Mouse (Mus musculus) liver, adult 2 months (tissue): ENCODE measurements at regions not wholly inside any gene's neighbourhood (a gene's known extent, or its start where the extent isn't known, plus 50 kb on each side); places are given as distances from the start of the nearest gene placed in this dataset.
A peak's percentile ranks its signal among the peaks of the same experiment; 100 is the strongest.

Experiments
- DNase-seq: peaks from one replicate; pipeline ENCODE4 v3.0.0-alpha.2; 2011; ENCODE audit warnings: low read depth, low spot score; ENCODE audit errors: extremely low read depth
- H3K27ac ChIP-seq: fragments of 200-500 bp; replicated peaks from 2 replicates; pipeline ENCODE4 v1.5.1; 2012; ENCODE audit warnings: low read depth, mild to moderate bottlenecking, control low read depth, inconsistent platforms, low read length; ENCODE audit not compliant: insufficient read depth
- H3K27me3 ChIP-seq: fragments of 200-500 bp; 2 replicates; pipeline ENCODE4 v1.6.1; 2012; ENCODE audit warnings: mild to moderate bottlenecking, moderate library complexity, low read length, inconsistent platforms; ENCODE audit not compliant: control insufficient read depth, insufficient read depth
- H3K36me3 ChIP-seq: fragments of 200-500 bp; 2 replicates; pipeline ENCODE4 v1.6.1; 2012; ENCODE audit warnings: low read length, inconsistent platforms; ENCODE audit not compliant: control insufficient read depth, insufficient read depth
- H3K4me1 ChIP-seq: fragments of 200-500 bp; 2 replicates; pipeline ENCODE4 v1.6.1; 2011; ENCODE audit warnings: low read length; ENCODE audit not compliant: control insufficient read depth, insufficient read depth
- H3K4me3 ChIP-seq: fragments of 200-500 bp; 2 replicates; pipeline ENCODE4 v1.5.1; 2011; ENCODE audit warnings: low read depth, mild to moderate bottlenecking, control low read depth, low read length, moderate library complexity; ENCODE audit not compliant: insufficient read depth
- H3K79me2 ChIP-seq: fragments of 200-500 bp; 2 replicates; pipeline ENCODE4 v1.6.1; 2012; ENCODE audit warnings: inconsistent platforms, mild to moderate bottlenecking, low read length, moderate library complexity; ENCODE audit not compliant: control insufficient read depth, insufficient read depth
- H3K9ac ChIP-seq: fragments of 200-500 bp; 2 replicates; pipeline ENCODE4 v1.6.1; 2012; ENCODE audit warnings: low read depth, mild to moderate bottlenecking, control low read depth, inconsistent platforms, low read length
- CTCF ChIP-seq: fragments of 200-500 bp; IDR thresholded peaks from 2 replicates; pipeline ENCODE4 v1.5.1; 2011; ENCODE audit warnings: low read depth, low read length, control low read depth
- POLR2A ChIP-seq: fragments of 200-500 bp; IDR thresholded peaks from 2 replicates; pipeline ENCODE4 v1.6.1; 2011; ENCODE audit warnings: low read length, control low read depth; ENCODE audit not compliant: insufficient read depth; ENCODE audit errors: extremely low read depth
- WGBS: fragments of 180-500 bp; shearing (Covaris S2); methylation state at CpG from one replicate; pipeline ENCODE4 v1.1.7; 2018; 5-methylcytosine and 5-hydroxymethylcytosine counted together

DNA sequence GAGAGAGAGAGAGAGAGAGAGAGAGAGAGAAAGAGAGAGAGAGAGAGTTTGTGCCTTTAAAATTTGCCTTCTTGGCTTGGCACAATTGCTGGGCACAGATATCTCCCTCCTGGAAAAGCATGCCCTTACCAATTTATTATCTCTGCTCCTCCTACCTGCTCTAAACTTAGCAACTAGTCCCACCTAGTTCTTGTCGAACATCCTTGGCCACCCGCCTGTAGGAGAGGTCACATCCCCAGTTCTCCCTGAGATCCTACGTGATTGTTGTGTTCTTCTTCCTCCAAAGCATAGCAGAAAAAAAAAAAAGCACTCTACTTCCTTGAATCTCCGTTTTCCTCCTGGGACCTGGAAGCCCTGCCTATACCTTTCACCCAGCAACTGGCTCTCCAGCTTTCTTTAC is 101.8 kb downstream of the Polr2m start:
- H3K27me3 ChIP-seq, result no peaks in the 10 kb centered on the region
- H3K27ac ChIP-seq, result no peak overlapping the region
- no peak overlapping the region for H3K9ac ChIP-seq
- H3K79me2 ChIP-seq, result no peaks in the 10 kb centered on the region
- DNase-seq, result no peak
- no peak for TF ChIP-seq POLR2A
- TF ChIP-seq CTCF, result no peak
- no peak overlapping the region for H3K4me3 ChIP-seq
- 66% methylated on average over 4 of the region's 4 CpGs for WGBS
- no peaks in the 10 kb centered on the region for H3K36me3 ChIP-seq
- H3K4me1 ChIP-seq, result no peaks in the 10 kb centered on the region

DNA sequence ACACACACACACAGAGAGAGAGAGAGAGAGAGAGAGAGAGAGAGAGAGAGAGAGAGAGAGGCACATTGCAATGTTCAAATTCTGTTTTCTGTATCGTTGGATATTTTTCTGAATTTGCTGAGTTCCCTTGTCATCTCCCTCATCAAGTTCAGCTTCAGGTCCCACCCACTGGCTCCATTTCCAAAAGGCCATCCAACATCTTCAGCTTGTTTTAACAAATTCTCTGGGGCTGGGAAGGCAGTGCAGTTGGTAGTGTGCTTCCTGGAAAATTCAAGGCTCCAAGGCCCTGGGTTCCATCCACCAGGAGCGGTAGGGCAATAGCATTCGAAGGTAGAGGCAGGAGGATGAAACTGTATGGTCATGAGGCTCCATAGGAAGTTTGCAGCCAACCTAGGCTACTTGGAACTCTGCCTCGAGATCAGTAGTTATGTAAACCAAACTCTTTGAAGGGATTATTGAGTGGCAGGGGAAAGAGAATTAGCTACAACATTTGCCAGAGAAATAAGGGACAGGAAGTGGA is 105.9 kb downstream of the Polr2m start:
- WGBS, result 74% methylated on average over 4 of the region's 4 CpGs
- DNase-seq, result no peak

GRCm38 (mm10) chr9:71369760-71370159 is 116.0 kb downstream of the Polr2m start:
- H3K9ac ChIP-seq, result no peak overlapping the region
- 93% methylated on average over 5 of the region's 5 CpGs for WGBS
- TF ChIP-seq POLR2A (no peak), CTCF (0 out of 2 replicates have a peak, but pooled peaks have one; percentile 16)

More for the DNA sequence above, 105.9 kb downstream of the Polr2m start:
- no peaks in the 10 kb centered on the region for H3K79me2 ChIP-seq
- no peaks in the 10 kb centered on the region for H3K27me3 ChIP-seq
- H3K4me1 ChIP-seq, result no peaks in the 10 kb centered on the region
- TF ChIP-seq POLR2A (no peak), CTCF (no peak)
- no peaks in the 10 kb centered on the region for H3K36me3 ChIP-seq
- H3K27ac ChIP-seq, result no peak overlapping the region
- no peak overlapping the region for H3K9ac ChIP-seq
- no peak overlapping the region for H3K4me3 ChIP-seq

GRCm38 (mm10) chr9:71369202-71369601 is 116.5 kb downstream of the Polr2m start:
- 77% methylated on average over 2 of the region's 2 CpGs for WGBS

More at GRCm38 (mm10) chr9:71369760-71370159, 116.0 kb downstream of the Polr2m start:
- H3K4me3 ChIP-seq, result no peak overlapping the region
- no peaks in the 10 kb centered on the region for H3K4me1 ChIP-seq
- H3K27me3 ChIP-seq, result no peaks in the 10 kb centered on the region
- no peaks in the 10 kb centered on the region for H3K36me3 ChIP-seq
- no peak for DNase-seq
- H3K27ac ChIP-seq, result no peak overlapping the region
- H3K79me2 ChIP-seq, result no peaks in the 10 kb centered on the region

GRCm38 (mm10) chr9:71366573-71366972 is 119.2 kb downstream of the Polr2m start:
- H3K36me3 ChIP-seq, result no peaks in the 10 kb centered on the region
- DNase-seq, result no peak
- H3K9ac ChIP-seq, result no peak overlapping the region
- 76% methylated on average over 9 of the region's 9 CpGs for WGBS
- TF ChIP-seq CTCF, result no peak
- TF ChIP-seq POLR2A, result no peak
- H3K4me1 ChIP-seq, result no peaks in the 10 kb centered on the region
- no peak overlapping the region for H3K4me3 ChIP-seq
- no peaks in the 10 kb centered on the region for H3K27me3 ChIP-seq
- no peaks in the 10 kb centered on the region for H3K79me2 ChIP-seq
- no peak overlapping the region for H3K27ac ChIP-seq

More at GRCm38 (mm10) chr9:71369202-71369601, 116.5 kb downstream of the Polr2m start:
- H3K79me2 ChIP-seq, result no peaks in the 10 kb centered on the region
- H3K27ac ChIP-seq, result no peak overlapping the region
- H3K36me3 ChIP-seq, result no peaks in the 10 kb centered on the region
- no peak for DNase-seq
- no peaks in the 10 kb centered on the region for H3K27me3 ChIP-seq
- no peak for TF ChIP-seq CTCF
- TF ChIP-seq POLR2A, result no peak
- no peak overlapping the region for H3K9ac ChIP-seq
- no peak overlapping the region for H3K4me3 ChIP-seq
- H3K4me1 ChIP-seq, result no peaks in the 10 kb centered on the region

- H3K27me3 ChIP-seq, result no peaks in the 10 kb centered on the region
- 81% methylated on average over 12 of the region's 12 CpGs for WGBS
- H3K36me3 ChIP-seq, result no peaks in the 10 kb centered on the region
- no peaks in the 10 kb centered on the region for H3K79me2 ChIP-seq
- TF ChIP-seq POLR2A, result no peak
- TF ChIP-seq CTCF, result no peak
- no peak for DNase-seq
- no peaks in the 10 kb centered on the region for H3K4me1 ChIP-seq
- no peak overlapping the region for H3K4me3 ChIP-seq
- H3K27ac ChIP-seq, result no peak overlapping the region
- H3K9ac ChIP-seq, result no peak overlapping the region
Measured at GRCm38 (mm10) chr9:71365177-71365738, 120.5 kb downstream of the Polr2m start.
